Mouse (Mus musculus): ENCODE measurements around the gene Cox15.

Cox15 gene

GRCm38 (mm10) chr19:43761543-43762256 lies 8.9 kb upstream of the Cox15 start:
- DNase-seq (ENCODE audit: low spot score): no peak

GRCm38 (mm10) chr19:43760504-43760903 lies 7.7 kb upstream of the Cox15 start:
- DNase-seq (ENCODE audit: low spot score): peak; percentile 66

DNA sequence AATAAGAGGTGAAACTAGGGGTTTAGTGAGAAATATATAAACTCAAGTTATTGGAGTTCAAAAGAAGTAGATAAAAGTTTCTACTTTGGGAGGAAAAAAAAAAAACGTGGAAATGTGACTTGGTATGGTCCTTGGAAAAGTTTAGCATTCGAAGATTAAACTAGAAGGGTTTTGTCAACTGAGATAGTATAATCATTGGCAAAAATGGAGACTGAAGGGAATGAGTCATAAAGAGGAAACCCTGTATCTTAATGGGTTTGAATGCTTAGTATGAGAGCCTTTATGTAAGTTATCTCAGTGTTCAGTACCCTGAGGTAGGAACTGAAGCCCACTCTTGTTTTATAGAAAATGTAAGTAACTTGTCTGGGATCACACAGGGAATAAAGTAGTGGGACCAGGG lies 2.1 kb upstream of the Cox15 start:
- DNase-seq (ENCODE audit: low spot score): no peak

GRCm38 (mm10) chr19:43754237-43754636 lies 1.4 kb upstream of the Cox15 start:
- no peak for DNase-seq (ENCODE audit: low spot score)

GRCm38 (mm10) chr19:43753226-43753835 lies 531 bp upstream of the Cox15 start:
- peak; percentile 87 for DNase-seq (ENCODE audit: low spot score)

GRCm38 (mm10) chr19:43750008-43750407 lies 2.8 kb downstream of the Cox15 start:
- no peak for DNase-seq (ENCODE audit: low spot score)

DNA sequence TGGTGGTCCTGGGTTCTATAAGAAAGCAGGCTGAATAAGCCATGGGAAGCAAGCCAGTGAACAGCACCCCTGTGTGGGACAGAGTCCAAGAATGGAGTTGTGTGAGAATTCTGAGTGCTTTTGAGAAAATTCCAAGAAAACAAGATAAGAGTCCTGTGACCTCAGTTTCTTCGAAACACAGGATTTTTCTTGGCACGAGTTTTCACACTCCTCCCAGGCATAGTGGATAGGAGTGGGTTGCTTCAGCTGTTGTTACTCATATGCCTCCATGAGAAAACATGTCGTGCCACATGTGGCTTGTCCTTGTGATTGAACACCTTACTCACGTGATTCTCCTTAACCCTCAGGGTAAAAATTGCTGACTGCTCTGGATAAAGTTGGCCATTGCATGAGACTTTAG lies 4.9 kb downstream of the Cox15 start:
- peak; percentile 55 for DNase-seq (ENCODE audit: low spot score)

DNA sequence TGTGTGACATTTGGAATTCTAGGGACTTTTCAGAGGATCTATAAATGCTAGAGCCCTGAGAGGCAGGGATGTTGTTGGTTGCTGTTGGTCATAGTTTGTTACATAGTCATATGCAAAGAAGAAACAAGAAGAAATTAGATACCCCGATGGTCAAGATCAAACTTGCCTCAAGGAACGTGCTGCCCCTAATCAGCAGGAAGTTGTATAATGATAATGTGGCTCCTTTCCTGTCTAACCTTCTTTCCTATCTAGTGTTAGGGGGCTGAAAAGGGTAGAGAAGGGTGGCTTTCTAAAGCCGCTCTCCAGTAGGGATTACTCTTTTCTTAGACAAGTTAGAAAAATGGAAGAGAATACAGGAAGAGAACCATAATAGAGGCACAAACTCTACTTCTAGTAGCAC lies 7.1 kb downstream of the Cox15 start:
- DNase-seq (ENCODE audit: low spot score): no peak

- no peak for DNase-seq (ENCODE audit: low spot score)
Observed at GRCm38 (mm10) chr19:43743401-43743800, 9.4 kb downstream of the Cox15 start.

- DNase-seq (ENCODE audit: low spot score): no peak
Observed at GRCm38 (mm10) chr19:43738409-43738808, 14.4 kb downstream of the Cox15 start.

DNA sequence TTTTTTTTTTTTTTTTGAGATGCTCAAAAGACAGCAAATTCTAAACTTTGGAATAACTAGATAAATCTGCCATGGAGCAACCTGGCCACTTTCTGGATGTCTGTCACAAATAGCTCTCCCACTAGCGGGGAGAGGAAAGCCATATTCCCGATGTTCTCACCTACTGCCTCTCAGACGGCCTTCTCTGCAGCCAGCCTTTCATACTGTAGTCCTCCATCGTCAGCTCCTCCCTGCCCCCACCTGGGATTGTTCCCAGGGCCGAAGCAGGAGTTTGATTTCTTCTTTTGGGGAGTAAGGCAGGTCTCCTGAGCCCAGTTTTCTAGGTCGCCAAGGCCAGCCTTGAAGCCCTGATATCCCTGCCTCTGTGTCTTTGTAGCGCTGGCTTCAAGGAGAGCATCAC lies 21.6 kb downstream of the Cox15 start:
- DNase-seq (ENCODE audit: low spot score): no peak

GRCm38 (mm10) chr19:43730037-43730428 lies 22.8 kb downstream of the Cox15 start:
- peak; percentile 28 for DNase-seq (ENCODE audit: low spot score)

DNA sequence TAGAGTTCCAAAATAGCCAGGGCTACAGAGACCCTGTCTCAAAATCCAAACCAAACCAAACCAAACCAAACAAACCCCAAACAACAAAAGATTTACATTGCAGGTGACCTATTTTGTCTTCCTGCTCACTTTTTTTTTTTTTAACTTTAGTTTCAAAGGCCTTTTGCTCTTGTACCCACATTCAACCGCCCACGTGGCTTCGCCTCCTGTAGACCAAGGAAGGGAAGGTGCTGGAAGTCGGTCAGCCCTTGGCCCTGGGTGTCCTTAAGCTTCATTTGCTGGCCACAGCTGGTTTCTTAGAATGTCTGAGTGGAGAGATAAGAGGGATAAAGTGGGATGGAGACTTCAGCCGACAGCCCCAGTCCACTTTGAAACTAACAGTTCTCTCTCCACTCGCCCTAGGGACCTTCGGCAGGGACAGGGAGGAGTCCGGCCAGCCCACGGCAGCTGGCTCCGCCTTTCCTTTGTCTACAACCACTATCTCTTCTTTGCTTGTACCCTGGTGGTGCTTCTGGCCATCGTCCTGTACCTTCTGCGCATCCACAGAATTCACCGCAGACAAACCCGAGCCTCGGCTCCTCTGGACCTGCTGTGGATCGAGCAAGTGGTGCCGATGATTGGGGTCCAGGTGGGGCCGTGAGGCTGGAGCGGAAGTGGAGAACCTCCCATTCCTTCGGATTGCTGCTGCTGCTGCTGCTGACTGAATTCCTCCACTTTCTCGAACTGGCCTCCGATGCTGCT lies 23.3 kb downstream of the Cox15 start:
- DNase-seq (ENCODE audit: low spot score): peak; percentile 34

DNA sequence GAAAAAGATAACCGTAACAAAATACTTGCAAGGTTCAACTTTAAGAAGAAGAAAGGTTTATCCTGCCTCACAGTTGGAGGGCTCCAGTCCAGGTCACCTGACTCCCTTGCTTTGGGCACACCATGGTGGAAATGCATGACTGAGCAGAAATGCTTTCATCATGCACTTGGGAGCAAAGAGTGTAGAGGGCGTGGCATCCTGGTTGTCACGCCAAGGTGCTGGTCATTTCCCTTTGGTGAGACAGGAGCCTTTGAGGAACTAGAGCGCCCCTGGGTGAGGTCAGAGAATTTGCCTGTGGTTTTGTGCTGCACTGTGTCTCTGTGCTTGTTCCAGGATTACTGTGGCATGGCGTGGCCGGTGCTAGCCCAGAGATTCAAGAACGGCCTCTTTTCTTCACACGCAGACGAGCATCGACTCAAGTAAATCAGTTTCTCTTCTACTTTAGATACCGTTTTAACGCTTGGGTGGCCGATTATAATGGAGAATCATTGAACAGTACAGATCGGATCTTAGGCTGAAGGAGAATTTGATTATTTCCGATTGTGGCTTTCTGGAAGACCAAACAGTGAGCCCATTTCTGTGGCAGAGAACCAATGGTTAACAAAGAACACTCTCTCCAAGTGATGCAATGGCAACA lies 26.2 kb downstream of the Cox15 start:
- no peak for DNase-seq (ENCODE audit: low spot score)

GRCm38 (mm10) chr19:43724821-43725220 lies 28.0 kb downstream of the Cox15 start:
- DNase-seq (ENCODE audit: low spot score): no peak

DNA sequence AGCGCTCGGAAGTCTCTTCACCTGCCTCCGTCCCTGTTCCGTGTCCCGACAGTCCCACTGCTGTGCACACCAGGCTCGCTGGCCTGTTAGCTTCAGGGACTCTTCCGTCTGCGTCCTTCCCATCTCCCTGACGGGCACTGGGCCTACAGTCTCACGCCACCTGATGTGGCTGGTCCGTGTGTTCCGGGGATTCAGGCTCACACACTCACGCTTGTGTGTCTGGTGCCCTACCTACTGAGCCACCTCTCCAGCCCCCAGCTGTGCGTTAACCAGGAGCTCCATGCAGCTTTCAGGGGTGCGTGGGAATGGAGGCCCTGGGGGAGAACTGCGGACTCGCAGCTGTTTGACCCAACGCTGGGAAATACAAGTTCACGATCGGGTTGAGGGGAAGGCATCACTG lies 28.6 kb downstream of the Cox15 start:
- DNase-seq (ENCODE audit: low spot score): no peak

DNA sequence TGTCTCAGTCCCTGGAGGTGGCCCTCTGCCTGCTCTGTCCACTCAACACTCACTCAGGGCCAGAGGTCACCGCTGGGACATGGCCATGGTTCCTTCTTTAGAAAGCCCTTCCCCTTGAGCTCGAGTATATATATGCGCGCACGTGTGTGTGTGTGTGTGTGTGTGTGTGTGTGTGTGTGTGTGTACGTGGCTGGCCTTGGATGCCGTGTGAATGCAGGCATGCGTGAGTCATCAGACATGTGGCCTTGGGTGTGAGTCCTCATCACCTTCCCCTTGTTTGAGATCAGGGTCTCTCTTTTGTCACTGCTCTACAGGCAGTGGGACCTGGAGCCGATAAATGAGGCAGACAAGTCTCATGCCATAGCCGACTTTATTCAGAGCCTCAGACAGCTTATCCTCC lies 29.3 kb downstream of the Cox15 start:
- no peak for DNase-seq (ENCODE audit: low spot score)

DNA sequence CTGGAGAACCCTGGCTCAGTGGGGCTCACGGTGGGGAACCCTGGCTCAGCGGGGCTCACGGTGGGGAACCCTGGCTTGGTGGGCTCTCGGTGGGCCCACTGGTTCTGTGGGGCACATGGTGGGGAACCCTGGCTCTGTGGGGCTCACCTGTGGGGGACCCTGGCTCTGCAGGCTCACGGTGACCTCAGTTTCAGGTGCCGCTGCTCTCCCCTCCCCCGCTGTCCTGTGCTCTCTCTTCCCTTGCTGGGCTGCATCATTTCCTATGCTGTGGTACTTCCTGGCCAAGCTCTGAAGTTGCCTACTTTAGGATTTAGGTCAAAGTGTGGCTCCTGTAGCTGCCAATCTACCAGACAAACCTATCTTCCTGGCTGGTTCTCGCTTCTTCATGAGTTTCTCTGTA lies 29.9 kb downstream of the Cox15 start:
- no peak for DNase-seq (ENCODE audit: low spot score)

DNA sequence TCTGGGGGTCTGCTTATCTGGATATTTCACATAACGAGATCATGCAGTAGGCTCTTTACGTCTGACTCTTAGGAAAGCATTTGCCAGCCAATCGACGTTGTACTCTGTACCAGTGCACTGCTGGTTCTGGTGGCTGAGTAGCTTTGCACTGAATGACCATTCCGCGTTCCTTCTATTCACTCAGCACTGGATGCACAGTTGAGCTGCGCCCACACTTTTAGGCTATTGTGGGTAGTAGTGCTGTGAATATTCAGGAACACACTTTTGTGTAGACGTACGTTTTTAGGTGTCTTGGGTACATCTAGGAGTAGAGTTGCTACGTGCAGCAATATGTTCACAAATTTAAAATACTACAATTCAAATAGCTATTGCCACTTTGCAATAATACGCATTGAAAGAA lies 32.7 kb downstream of the Cox15 start:
- no peak for DNase-seq (ENCODE audit: low spot score)

DNA sequence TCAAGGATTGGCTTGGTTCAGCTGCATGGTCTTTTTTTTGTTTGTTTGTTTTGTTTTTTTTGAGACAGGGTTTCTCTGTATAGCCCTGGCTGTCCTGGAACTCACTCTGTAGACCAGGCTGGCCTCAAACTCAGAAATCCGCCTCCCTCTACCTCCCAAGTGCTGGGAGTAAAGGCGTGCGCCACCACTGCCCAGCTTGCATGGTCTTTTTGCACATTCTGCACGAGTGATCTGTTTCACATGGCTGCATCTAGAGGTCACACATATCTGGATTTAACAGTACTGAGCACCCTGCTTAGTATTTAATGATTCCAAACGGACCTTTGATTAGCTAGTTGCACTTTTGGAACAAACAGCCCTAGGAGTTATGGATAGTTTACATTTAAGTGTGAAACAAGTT lies 40.8 kb downstream of the Cox15 start:
- no peak for DNase-seq (ENCODE audit: low spot score)

- peak; percentile 74 for DNase-seq (ENCODE audit: low spot score)
Observed at GRCm38 (mm10) chr19:43711159-43711916, 41.5 kb downstream of the Cox15 start.

DNA sequence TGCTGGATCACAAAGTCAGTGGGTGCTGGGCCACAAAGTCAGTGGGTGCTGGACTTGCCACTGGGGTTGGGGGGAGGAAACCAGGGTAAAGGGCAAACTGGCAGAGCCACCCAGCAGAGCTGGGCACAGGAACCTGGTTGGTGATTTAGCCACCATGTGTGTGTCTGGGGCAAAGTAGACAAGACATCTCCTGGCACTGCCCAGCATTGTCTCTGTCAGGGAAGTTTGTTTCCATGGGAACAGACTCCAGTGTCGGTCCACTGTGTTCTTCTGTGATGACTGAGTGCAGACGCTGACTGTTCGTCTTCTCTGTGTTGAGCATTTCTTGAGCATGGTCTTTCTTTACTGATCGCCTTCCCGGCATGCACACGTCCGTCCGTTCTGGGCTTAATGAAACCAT lies 43.5 kb downstream of the Cox15 start:
- no peak for DNase-seq (ENCODE audit: low spot score)
